Mouse (Mus musculus) adrenal gland, adult (tissue): ENCODE data around the gene Bloc1s2.

Source experiments
- DNase-seq, 2 experiments: peaks; one replicate each; pipeline ENCODE4 v3.0.0; 2022 to 2023; ENCODE audit warnings: low spot score in 1 of 2; ENCODE audit not compliant: inconsistent age in 2 of 2

Gene Bloc1s2

DNA sequence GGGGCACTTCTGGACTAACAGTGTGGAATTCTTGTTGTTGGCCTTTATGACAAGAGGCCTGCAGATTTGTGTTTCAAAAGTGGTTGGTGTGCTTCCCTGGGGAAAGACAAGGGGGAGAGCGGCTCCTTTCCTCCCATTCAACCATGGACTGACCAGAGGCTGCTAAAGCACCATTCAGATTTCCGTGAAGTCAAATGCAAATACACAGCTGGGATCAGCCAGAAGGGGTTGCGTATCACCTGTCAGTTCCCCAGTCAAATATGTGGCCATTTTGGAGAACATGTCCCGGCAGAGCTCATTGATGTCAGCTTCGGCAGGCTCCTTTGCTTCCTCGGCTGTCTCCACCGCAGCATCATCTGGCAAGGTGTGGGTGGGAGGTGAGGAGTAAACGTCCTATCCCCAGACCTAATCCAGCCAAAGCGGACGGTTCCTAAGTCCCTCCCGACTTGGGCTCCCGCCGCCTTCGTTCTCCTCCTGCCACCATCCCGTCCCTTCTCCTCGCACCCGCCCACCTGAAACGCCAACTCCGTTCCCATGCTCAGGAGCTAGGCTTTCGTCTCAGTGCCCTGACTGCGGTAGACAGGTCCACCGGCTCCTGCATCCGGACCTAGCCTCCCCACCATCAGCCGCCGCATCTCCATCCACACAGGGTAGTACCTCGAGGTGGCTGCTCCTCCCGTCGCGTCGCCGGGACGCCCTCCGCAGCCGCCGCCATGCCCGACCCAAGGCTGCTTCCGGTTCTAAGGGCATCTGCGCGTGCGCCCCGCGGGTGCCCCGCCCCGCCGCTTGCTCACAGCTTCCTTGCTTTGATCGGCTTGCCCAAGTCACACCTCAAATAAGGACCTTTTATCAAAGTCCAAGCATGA, at the start of gene Bloc1s2:
Gene Bloc1s2, minus strand, starts transcription at position 745 of the 866 bp plus-strand sequence.
- peak; percentile 92 to 97 for DNase-seq

DNA sequence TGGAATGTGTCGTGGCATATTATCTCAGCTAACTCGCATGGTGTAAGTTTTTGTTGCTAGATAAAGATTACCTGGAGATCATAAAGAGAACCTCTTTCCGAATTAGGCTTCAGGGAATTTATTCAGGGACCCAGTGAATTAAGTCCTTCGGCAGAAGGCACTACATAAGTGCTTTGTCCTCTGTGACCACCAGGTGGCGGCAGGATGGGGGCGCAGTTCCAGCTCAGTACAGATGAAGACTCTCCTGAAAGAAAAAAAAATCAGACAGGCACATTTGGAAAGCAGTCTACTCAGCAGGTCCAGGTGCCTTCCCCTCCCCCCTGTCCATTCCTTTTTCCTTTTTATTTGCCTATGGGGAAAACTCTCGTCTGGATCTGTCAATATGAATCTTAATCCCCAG, 48.9 kb upstream of the Bloc1s2 start:
- peak; percentile 58 to 87 for DNase-seq

GRCm38 (mm10) chr19:44193906-44194305, 47.7 kb upstream of the Bloc1s2 start:
- DNase-seq, result no peak

DNA sequence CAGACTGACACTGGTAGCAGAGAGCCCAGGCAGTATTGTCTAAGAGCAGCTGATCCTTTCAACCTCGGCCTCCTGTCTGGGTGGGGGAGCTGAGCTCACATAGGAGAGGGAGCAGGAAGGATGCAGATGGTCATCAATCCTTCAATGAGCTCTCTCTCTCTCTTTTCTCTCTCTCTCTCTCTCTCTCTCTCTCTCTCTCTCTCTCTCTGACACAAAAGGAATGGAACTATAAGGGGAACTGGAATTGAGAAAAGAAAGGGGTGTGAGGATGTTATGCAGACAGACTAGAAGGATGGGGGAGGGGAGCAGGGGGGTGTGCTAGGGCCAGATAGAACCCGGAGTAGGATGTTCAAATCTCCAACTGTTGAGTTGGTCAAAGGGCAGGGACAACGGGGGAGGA, 46.1 kb upstream of the Bloc1s2 start, which contains the start of gene Pkd2l1:
Gene Pkd2l1, minus strand, starts transcription at position 101 of the 400 bp plus-strand sequence.
- DNase-seq, result no peak

- no peak for DNase-seq
Observed at GRCm38 (mm10) chr19:44189056-44189455, 42.8 kb upstream of the Bloc1s2 start.

GRCm38 (mm10) chr19:44183968-44184367, 37.7 kb upstream of the Bloc1s2 start:
- no peak for DNase-seq

DNA sequence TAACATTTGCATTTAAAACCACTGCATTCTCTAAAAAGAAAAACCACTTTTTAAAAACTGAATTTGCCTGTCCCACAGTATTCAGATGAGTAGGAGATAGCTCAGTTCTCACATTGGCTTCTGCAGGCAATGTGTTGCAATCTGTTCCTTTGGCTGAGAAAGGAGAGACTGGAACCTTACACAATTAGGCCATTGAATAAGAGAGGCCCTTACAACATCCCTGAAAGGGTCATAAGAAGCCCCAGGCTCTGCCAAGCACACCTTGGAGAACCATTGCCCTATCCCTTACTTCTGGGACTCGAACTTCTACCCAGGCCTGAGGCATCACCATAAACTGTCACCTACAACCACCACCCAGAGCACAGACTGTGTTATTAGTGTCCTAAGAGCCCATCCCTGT, 34.3 kb upstream of the Bloc1s2 start:
- DNase-seq, result peak in 1 of 2 experiments; percentile 44

- DNase-seq, result no peak
Observed at GRCm38 (mm10) chr19:44176741-44177140, 30.5 kb upstream of the Bloc1s2 start.

DNA sequence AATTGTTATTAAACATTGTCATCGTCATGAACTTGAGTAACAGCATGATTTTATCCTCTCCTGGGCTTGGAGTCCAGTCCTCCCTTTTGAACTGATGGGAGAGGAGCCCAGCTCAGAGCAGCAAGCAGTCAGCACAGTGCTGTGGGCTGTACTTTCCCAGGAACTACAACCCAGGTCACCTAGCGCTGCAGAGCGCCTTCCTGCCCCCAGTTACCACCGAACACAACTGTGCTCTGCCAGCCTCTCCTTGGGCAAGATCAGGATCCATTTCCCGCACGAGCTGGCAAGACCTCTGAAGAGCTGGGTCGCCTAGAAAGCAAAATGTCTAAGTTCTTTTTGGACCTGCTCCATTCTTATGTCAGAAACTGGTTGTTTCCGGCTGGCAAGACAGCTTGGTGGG, 28.6 kb upstream of the Bloc1s2 start:
- no peak for DNase-seq

GRCm38 (mm10) chr19:44161515-44161914, 15.3 kb upstream of the Bloc1s2 start:
- DNase-seq, result peak in 1 of 2 experiments; percentile 41

- DNase-seq, result no peak
Observed at GRCm38 (mm10) chr19:44159386-44159785, 13.1 kb upstream of the Bloc1s2 start.

DNA sequence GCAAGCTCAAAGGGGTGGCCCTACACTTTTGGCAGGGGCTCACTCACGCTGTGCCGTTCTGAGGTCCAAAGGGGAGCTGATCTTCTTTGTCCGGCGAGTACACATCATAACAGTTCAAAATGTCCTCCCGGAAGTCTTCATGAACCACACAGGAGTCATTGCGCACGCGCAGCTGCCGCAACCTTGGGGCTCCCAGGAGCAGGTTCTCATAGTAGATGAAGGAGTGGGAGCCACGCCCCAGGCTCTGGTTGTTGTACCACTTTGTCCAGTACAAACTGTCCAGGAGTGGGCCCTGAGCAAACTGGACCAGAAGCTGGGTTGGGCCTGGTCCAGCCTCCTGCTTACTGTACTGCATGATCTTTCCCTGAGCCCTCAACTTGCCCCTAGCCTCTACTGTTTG, 10.8 kb upstream of the Bloc1s2 start:
- no peak for DNase-seq

DNA sequence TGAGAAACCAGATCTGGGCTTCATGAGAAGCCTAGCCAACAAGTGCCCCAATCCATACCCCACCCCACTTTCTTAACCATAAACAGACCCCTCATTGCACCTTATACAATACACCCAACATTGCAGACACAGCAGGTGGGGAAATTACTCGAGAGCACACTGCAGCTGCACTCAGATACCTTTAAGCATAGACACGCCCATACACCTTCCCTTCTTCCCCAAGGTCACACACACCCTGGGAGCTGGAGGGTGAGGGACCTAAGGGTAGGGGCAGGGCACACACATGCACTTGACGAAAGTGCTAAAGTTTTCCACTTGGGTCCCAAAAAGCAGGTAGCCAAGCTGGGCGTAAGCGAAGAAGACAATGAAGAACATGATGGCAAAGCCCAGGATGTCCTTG, 7.5 kb upstream of the Bloc1s2 start:
- no peak for DNase-seq

DNA sequence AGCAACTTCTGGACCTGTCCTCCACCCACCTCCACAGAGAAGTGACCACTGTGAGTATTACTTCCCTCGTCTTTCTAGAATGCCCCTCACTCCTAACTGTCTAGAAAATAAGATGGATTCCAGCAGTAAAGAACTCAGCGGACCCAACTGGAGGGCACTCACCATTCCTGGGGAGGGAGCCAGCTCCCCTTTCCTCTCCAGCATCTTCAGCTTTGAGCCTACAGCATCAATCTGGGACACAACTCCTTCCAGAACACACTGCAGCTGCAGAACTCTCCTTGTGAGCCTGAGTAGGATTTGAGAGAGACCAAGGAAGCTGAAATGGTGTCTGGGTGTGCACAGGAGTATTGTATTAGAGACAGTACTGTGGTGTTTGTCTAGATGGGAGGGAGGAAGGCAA, 2.7 kb upstream of the Bloc1s2 start:
- no peak for DNase-seq

- peak in 1 of 2 experiments; percentile 56 for DNase-seq
Observed at GRCm38 (mm10) chr19:44148345-44148744, 2.1 kb upstream of the Bloc1s2 start.

DNA sequence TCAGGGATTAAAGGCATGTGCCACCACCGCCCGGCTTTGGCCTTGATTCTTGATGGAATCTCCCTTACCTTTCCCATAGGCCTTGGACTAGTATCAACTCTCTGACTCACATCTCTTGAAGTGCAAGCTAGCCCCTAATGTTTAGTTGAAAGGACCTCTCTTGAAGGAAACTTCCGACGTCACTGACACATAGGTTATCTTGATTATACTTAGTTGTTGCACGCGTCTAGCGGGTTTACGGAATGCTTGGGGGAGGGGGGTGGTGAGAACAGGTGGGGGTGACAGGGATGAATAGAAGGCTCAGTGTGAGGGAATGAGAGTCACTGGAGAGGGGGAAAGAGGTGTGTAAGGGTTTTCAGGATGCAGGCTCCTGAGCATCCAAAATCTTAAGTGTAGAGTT, 705 bp upstream of the Bloc1s2 start:
- peak in 1 of 2 experiments; percentile 50 for DNase-seq

DNA sequence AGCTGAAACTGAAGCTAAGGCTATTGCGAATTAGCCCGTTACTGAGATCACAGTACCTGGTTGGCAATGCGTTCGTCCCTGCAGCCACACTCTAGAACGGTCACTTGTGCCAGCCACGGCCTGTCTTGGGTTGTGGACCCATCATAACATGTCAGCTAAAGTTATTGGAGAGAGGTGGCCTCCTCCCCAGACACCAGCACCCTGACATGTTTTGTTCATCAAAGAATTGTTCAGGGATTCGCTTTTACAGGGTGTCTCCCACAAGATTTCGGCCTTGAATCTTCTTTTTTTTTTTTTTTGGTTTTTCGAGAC, 278 bp upstream of the Bloc1s2 start:
- DNase-seq, result no peak

- DNase-seq, result peak in 1 of 2 experiments; percentile 20
Observed at GRCm38 (mm10) chr19:44144366-44144765, 1.9 kb downstream of the Bloc1s2 start.

DNA sequence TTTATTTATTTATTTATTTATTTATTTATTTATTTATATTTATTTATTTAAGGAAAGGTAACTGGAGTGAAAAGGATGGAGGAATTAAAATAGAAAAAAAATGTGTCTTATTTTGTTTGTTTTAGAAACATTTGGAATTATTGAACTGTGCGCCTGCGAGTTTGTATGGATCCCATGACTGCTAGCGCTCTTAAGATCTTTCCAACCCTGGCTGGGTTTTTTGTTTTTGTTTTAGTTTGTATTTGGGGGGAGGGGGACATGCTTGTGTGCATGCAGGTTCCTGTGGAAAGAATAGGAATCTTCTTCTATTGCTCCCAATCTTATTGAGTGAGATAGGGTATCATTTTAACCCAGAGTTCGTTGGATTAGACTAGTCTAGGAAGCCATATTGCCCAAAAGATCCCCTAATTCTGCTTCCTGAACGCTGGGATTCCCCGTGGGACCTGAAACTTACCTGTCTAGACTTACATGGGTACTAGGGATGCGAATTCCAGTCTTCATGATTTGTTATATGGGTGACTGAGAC, 10.2 kb downstream of the Bloc1s2 start:
- peak in 1 of 2 experiments; percentile 67 for DNase-seq

DNA sequence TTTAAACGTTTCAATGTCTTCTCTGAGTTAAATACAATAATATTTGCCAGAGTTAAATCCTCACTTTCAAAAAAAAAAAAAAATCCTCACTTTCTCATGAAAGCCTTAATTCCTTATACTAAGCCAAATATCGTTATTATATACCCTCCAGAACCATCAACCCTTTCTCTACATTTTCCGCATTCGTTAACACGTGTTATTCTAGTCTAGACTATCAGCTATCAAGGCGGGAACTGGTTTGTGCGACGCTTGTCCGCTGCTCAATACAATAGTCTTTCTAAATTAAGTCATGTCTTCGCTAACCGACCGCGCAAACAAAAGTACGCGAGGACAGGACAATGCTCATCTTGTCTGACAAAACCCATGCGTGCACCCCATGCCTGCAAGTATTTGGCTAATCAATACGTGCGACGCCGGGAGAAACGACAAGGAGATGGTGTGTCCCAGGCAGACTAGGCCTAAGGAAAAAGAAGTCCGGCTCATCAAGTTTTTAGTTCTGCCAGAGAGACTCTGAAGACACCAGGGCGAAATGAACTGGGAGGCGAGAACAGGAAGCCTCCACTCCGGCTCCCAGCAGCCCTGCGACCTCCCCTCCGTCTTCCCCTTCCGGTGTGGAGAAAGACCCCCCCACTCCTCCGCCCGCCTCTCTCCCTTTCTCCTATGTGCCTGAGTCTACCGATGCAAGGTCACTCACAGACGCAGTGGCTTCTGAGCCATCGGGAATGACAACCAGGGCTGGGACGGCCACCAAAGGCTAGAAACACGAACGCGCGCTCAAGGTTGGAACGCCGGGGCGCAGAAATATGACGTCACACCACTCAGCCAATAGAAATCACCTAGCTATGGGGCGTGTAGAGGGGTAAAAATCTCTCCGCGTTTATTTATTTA, 10.9 kb downstream of the Bloc1s2 start, which contains the start of gene Cwf19l1:
Gene Cwf19l1, minus strand, starts transcription at position 805 of the 888 bp plus-strand sequence.
- peak; percentile 87 to 97 for DNase-seq

DNA sequence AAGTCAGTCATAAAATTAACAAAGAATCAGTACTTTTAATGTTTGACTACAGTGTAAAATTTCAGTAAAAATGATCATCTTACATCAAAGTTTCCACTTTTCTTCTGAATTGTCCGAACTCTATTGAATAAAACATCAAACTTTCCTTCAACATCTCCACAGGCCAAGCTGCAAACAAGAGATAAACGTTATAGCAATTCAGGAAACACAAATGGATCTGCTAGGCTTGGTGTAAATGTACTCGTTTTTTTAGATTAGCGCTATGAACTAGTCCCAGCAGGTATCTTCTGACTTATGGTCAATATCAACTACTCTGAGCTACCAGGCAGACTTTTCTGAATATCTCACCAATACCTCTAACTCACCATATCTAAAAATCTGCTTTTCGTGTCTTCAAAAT, 13.3 kb downstream of the Bloc1s2 start:
- DNase-seq, result no peak
